Mouse (Mus musculus) frontal cortex, adult 2 months (tissue): ENCODE measurements around the gene Zbtb7a. TPM values are rescaled to one million over a fixed set of nuclear protein-coding genes. Genes with fewer than 3 reads are reported as not detected.

ENCODE experiments used
- DNase-seq, 2 experiments: peaks; one replicate each; pipeline ENCODE4 v3.0.0; 2022; ENCODE audit warnings: low spot score in 1 of 2; ENCODE audit errors: extremely low spot score in 1 of 2
- polyA plus RNA-seq: library from polyadenylated mRNA; depleted of rRNA; stranded (reverse); fragments of >200 nt; gene quantifications from 2 replicates; pipeline ENCODE4 v1.2.3, GENCODE M21; 2012

Zbtb7a gene
- polyA plus RNA-seq, 1 experiment = 46.0 TPM

- DNase-seq = no peak
Measured at GRCm38 (mm10) chr10:81184765-81185164, 49.7 kb downstream of the Zbtb7a start.

GRCm38 (mm10) chr10:81187161-81187560, 52.1 kb downstream of the Zbtb7a start:
- DNase-seq = no peak

- DNase-seq = no peak
Measured at GRCm38 (mm10) chr10:81189821-81190220, 54.8 kb downstream of the Zbtb7a start.

GRCm38 (mm10) chr10:81190236-81190911, 55.4 kb downstream of the Zbtb7a start:
- no peak for DNase-seq

- no peak for DNase-seq
Measured at GRCm38 (mm10) chr10:81190912-81191321, 55.9 kb downstream of the Zbtb7a start.

GRCm38 (mm10) chr10:81191342-81191982, 56.4 kb downstream of the Zbtb7a start:
- DNase-seq = no peak

GRCm38 (mm10) chr10:81192270-81192967, 57.4 kb downstream of the Zbtb7a start:
- DNase-seq = peak; percentile 77 to 85

- DNase-seq = peak in 1 of 2 experiments; percentile 50
Measured at GRCm38 (mm10) chr10:81192968-81193501, 58.0 kb downstream of the Zbtb7a start.

GRCm38 (mm10) chr10:81193991-81194774, 59.2 kb downstream of the Zbtb7a start:
- DNase-seq = peak in 1 of 2 experiments; percentile 53

GRCm38 (mm10) chr10:81195300-81195699, 60.3 kb downstream of the Zbtb7a start:
- DNase-seq = no peak

- no peak for DNase-seq
Measured at GRCm38 (mm10) chr10:81196470-81197065, 61.5 kb downstream of the Zbtb7a start.

GRCm38 (mm10) chr10:81197305-81197704, 62.3 kb downstream of the Zbtb7a start:
- DNase-seq = no peak

- peak in 1 of 2 experiments; percentile 90 for DNase-seq
Measured at GRCm38 (mm10) chr10:81198230-81198629, 63.2 kb downstream of the Zbtb7a start.

GRCm38 (mm10) chr10:81198990-81199389, 64.0 kb downstream of the Zbtb7a start:
- DNase-seq = no peak

- no peak for DNase-seq
Measured at GRCm38 (mm10) chr10:81200141-81200540, 65.1 kb downstream of the Zbtb7a start.

GRCm38 (mm10) chr10:81200605-81201287, 65.7 kb downstream of the Zbtb7a start:
- DNase-seq = no peak

GRCm38 (mm10) chr10:81201807-81202758, 67.1 kb downstream of the Zbtb7a start, which contains the start of gene Nmrk2:
Gene Nmrk2 (minus strand): TSS chr10:81202051.
- no peak for DNase-seq
